Mouse (Mus musculus) cortical plate, adult 2 months (tissue): ENCODE data around the gene Pakap.

Source experiments
- CTCF ChIP-seq: fragments of 200-500 bp; IDR thresholded peaks from 2 replicates; pipeline ENCODE4 v1.5.1; 2011; ENCODE audit warnings: mild to moderate bottlenecking, control low read depth, low read length; ENCODE audit not compliant: insufficient read depth; ENCODE audit errors: extremely low read depth
- POLR2A ChIP-seq: fragments of 200-500 bp; IDR thresholded peaks from 2 replicates; pipeline ENCODE4 v1.6.1; 2011; ENCODE audit warnings: mild to moderate bottlenecking, low read length, control low read depth; ENCODE audit not compliant: insufficient read depth; ENCODE audit errors: extremely low read depth

GRCm38 (mm10) chr4:57606258-57606657 lies 38.3 kb downstream of the Pakap start:
- TF ChIP-seq CTCF = no peak
- no peak for TF ChIP-seq POLR2A
